Mouse (Mus musculus) 416B (cell line): Measurements from ENCODE around the gene Nckap5l.
"Not testable (repeated sequence)": the region's sequence is repeated elsewhere in the genome, so short reads cannot be mapped to it uniquely, and the experiment has no call there.

Source experiments
- DNase-seq: peaks from one replicate; pipeline ENCODE4 v3.0.0; 2011; ENCODE audit warnings: low read depth

Nckap5l gene

GRCm38 (mm10) chr15:99393386-99394252 lies 63.9 kb downstream of the Nckap5l start:
- DNase-seq, result peak; percentile 68

GRCm38 (mm10) chr15:99392486-99393385 lies 64.8 kb downstream of the Nckap5l start, which contains the start of gene Tmbim6:
TSS of gene Tmbim6 (plus strand) at chr15:99392882.
- DNase-seq, result peak; percentile 100

- DNase-seq, result no peak
These were observed 65.6 kb downstream of the Nckap5l start for GRCm38 (mm10) chr15:99391975-99392374.

GRCm38 (mm10) chr15:99390472-99391401 lies 66.8 kb downstream of the Nckap5l start:
- no peak for DNase-seq

- no peak for DNase-seq
These were observed 69.6 kb downstream of the Nckap5l start for GRCm38 (mm10) chr15:99387976-99388375.

- no peak for DNase-seq
These were observed 70.8 kb downstream of the Nckap5l start for GRCm38 (mm10) chr15:99386796-99387195.

GRCm38 (mm10) chr15:99386110-99386509 lies 71.4 kb downstream of the Nckap5l start:
- DNase-seq, result not testable (repeated sequence)

- peak; percentile 61 for DNase-seq
These were observed 73.5 kb downstream of the Nckap5l start for GRCm38 (mm10) chr15:99384071-99384470.

- DNase-seq, result peak; percentile 55
These were observed 74.7 kb downstream of the Nckap5l start for GRCm38 (mm10) chr15:99382893-99383292.

- no peak for DNase-seq
These were observed 81.3 kb downstream of the Nckap5l start for GRCm38 (mm10) chr15:99376240-99376639.

- no peak for DNase-seq
These were observed 82.0 kb downstream of the Nckap5l start for GRCm38 (mm10) chr15:99375581-99375980.

- no peak for DNase-seq
These were observed 82.5 kb downstream of the Nckap5l start for GRCm38 (mm10) chr15:99375036-99375435.

GRCm38 (mm10) chr15:99372761-99373160 lies 84.8 kb downstream of the Nckap5l start:
- DNase-seq, result no peak
